Mouse (Mus musculus) cerebellum, adult 2 months (tissue): ENCODE measurements at regions not wholly inside any gene's neighbourhood (a gene's known extent, or its start where the extent isn't known, plus 50 kb on each side); places are given as distances from the start of the nearest gene placed in this dataset.

Experiments
- CTCF ChIP-seq: fragments of 200-500 bp; IDR thresholded peaks from 2 replicates; pipeline ENCODE4 v1.5.1; 2011; ENCODE audit warnings: low read depth, mild to moderate bottlenecking, control low read depth, low read length, moderate library complexity, borderline replicate concordance; ENCODE audit not compliant: insufficient read depth
- POLR2A ChIP-seq: fragments of 200-500 bp; IDR thresholded peaks from 2 replicates; pipeline ENCODE4 v1.6.1; 2011; ENCODE audit warnings: low read length, control low read depth, borderline replicate concordance; ENCODE audit not compliant: insufficient read depth

DNA sequence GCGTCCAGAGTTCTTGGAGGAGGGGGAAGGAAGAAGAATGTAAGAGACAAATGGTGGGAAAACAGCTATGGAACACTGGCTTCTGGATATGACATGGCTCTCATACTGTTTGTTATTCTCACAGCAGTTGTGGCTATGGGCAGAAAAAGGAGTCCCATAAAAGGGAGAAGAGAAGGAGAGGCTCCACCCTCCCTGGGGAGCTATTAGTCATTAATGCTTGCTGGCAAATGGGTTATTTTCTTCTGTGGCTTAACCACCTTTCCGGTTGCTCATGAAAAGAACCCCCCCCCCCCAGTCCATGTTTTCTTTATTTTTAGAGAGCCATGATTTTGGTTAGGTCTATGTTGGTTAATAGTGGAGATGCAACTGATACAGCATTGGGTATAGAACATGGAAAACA is 253.9 kb upstream of the Noct start:
- TF ChIP-seq CTCF (no peak), POLR2A (no peak)
